Mouse (Mus musculus) limb, embryonic 13.5 days (tissue): Measurements from ENCODE around the gene Plekhg6. TPM values are rescaled to one million over a fixed set of nuclear protein-coding genes. Genes with fewer than 3 reads are reported as not detected.

Source experiments
- ATAC-seq: fragments of 200-750 bp; cut with Nextera tagmentation; 2 replicates; pipeline ENCODE4 v1.8.0; 2017; ENCODE audit warnings: low read depth, moderate number of reproducible peaks, moderate TSS enrichment; ENCODE audit not compliant: low FRiP score
- H3K27ac ChIP-seq: fragments of 300-500 bp; sonication (generic); 2 replicates; pipeline ENCODE4 v1.5.1; 2015; ENCODE audit warnings: inconsistent platforms, mild to moderate bottlenecking, moderate library complexity
- H3K27me3 ChIP-seq: fragments of 300-500 bp; sonication (generic); 2 replicates; pipeline ENCODE4 v1.6.1; 2015; ENCODE audit warnings: mild to moderate bottlenecking, inconsistent platforms
- H3K36me3 ChIP-seq: fragments of 300-500 bp; sonication (generic); 2 replicates; pipeline ENCODE4 v1.6.1; 2015; ENCODE audit warnings: inconsistent platforms, mild to moderate bottlenecking, moderate library complexity
- H3K4me1 ChIP-seq: fragments of 300-500 bp; sonication (generic); 2 replicates; pipeline ENCODE4 v1.6.1; 2015; ENCODE audit warnings: inconsistent platforms
- H3K4me2 ChIP-seq: fragments of 300-500 bp; sonication (generic); replicated peaks from 2 replicates; pipeline ENCODE4 v1.6.1; 2015; ENCODE audit warnings: inconsistent platforms, mild to moderate bottlenecking, moderate library complexity
- H3K4me3 ChIP-seq: fragments of 300-500 bp; sonication (generic); 2 replicates; pipeline ENCODE4 v1.5.1; 2015; ENCODE audit warnings: moderate library complexity, mild to moderate bottlenecking, inconsistent platforms
- H3K9ac ChIP-seq: fragments of 300-500 bp; sonication (generic); 2 replicates; pipeline ENCODE4 v1.6.1; 2015; ENCODE audit warnings: mild to moderate bottlenecking, inconsistent platforms
- H3K9me3 ChIP-seq: fragments of 300-500 bp; sonication (generic); 2 replicates; pipeline ENCODE4 v1.6.1; 2016; ENCODE audit warnings: inconsistent platforms
- WGBS: fragments of 180-500 bp; shearing (Covaris S2); methylation state at CpG from one replicate; pipeline ENCODE4 v1.1.7; 2015; 5-methylcytosine and 5-hydroxymethylcytosine counted together
- polyA plus RNA-seq: library from polyadenylated mRNA; unstranded; fragments of >200 nt; fragmentation: Nextera tagmentation; extraction: Ambion mirVana; gene quantifications from 2 replicates; pipeline ENCODE4 v1.2.1, GENCODE M21; 2015

The Plekhg6 gene
- polyA plus RNA-seq, 1 experiment from 2014 or later: 0.67 TPM

DNA sequence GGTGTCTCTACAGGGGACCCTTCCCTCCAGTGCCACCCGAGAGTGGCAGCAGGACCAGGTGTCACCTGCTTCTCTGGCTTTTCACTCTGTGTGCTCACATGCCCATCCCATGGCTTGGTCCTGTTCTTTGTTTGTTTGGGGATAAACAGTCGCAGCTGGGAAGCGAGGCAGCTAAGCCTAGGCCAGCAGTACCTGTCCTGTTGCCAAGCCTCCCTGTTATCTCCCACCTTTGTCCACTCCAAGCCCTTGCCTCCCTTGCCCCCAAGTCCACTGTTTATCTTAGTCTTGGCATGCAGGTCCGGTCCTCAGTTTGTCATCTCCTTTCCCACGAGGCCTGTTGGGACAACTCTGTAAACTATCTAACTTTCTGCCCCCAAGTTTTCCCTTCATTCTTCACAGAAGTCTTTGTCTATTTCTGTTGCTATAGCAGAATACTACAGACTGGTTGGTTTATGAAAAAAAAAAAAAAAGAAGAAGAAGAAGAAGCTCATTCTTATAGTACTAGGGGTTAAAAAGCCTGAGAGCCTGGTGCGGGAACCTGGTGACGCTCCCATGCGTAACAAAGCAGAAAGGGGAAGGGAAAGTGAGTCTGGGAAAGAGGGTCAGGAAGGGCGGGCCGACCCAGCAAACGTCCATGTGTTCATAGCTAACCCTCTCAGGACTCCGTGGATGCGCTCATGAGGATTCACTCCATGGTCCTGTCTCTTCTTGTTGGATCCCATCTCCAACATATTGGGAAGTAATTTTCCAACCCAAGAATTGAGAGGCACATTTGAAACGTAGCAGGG is 47.3 kb downstream of the Plekhg6 start:
- no peaks in the 10 kb centered on the region for H3K27me3 ChIP-seq
- ATAC-seq: no peak
- no peak overlapping the region for H3K27ac ChIP-seq
- no peak overlapping the region for H3K4me2 ChIP-seq
- no peak overlapping the region for H3K4me3 ChIP-seq
- no peaks in the 10 kb centered on the region for H3K36me3 ChIP-seq
- peaks cover 18% of the 10 kb centered on the region for H3K4me1 ChIP-seq
- no peaks in the 10 kb centered on the region for H3K9me3 ChIP-seq
- WGBS: 74% methylated on average over 14 of the region's 14 CpGs
- no peak overlapping the region for H3K9ac ChIP-seq

DNA sequence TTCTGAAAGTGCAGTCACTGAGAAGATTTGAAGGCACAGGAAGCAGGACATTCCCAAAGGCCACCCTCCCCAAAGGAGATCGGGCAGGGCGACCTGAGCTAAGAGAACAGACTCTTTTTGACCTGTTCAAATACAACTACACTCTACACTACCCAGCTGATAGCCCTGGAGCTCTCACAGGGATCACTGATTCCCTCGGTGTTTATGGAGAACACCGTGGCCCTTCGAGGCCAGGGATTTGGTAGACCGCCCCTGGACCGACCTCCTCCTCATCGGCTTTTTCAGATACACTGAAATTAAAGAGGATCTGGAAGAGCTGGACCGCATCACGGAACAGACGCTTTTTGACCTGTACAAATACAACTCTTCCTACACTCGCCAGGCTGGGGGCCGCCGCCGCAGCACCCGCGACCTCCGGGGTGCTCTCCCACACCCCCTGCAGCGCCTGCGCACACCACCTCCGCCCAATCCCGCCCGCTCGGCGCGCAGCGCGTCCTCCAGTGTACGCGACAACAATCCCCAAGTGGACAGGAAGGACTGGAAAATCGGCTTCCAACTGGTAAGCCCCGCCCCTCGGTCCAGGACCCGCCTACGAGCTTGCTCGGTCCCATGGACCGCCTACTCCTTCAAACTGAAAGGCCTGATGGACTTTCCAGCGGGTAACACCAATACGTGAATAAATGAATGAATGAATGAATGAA is 49.8 kb downstream of the Plekhg6 start:
- H3K4me2 ChIP-seq: peak overlapping the region; percentile 86
- H3K27ac ChIP-seq: no peak overlapping the region
- no peaks in the 10 kb centered on the region for H3K9me3 ChIP-seq
- no peaks in the 10 kb centered on the region for H3K36me3 ChIP-seq
- peak; percentile 87 for ATAC-seq
- no peaks in the 10 kb centered on the region for H3K27me3 ChIP-seq
- peaks cover 18% of the 10 kb centered on the region for H3K4me1 ChIP-seq
- 2% methylated on average over 39 of the region's 39 CpGs for WGBS
- H3K4me3 ChIP-seq: peak overlapping the region; percentile 57
- H3K9ac ChIP-seq: peak overlapping the region; percentile 79

DNA sequence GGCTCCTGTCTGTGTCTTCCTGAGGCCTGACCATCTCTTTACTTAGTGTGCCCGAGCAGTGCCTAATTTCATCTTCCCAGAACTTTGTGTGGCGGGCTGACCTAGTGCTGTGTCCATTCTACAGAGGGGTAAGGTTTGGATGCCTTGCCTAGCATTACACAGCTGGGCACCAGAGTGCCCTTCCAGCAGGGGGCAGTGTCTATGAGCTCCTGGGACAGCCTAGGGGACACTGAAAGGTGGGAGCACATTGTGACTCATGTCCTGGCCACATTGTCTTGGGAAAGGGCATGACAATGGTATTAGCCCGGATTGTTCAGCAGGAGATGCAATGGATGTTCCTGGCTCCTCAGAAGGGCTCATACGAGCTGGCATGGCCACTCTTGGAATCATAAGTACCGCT is 52.4 kb downstream of the Plekhg6 start:
- H3K27me3 ChIP-seq: peaks cover 6% of the 10 kb centered on the region
- WGBS: 83% methylated on average over 5 of the region's 5 CpGs
- H3K4me2 ChIP-seq: no peak overlapping the region
- no peak for ATAC-seq
- no peak overlapping the region for H3K27ac ChIP-seq
- peaks cover 18% of the 10 kb centered on the region for H3K4me1 ChIP-seq
- no peaks in the 10 kb centered on the region for H3K9me3 ChIP-seq
- H3K9ac ChIP-seq: no peak overlapping the region
- H3K36me3 ChIP-seq: no peaks in the 10 kb centered on the region
- no peak overlapping the region for H3K4me3 ChIP-seq

DNA sequence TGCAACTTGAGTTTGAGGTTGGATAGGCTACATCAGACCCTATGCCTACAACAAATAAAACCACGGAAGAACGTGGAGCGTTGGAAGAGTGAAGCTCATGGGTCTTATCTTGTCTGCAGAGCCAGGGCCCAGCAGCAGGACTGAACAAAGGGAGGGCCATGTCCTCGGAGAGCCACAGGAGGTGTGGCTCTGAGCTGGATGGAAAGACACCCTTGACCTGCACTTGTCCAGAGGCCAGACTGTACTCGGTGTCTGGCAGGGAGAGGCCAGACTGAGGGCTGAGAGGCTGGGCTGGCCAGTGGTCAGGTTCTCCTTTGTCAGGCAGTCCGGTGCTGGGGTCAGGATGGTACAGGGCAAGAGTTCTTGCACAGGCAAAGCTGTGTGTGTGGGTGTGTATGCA is 55.3 kb downstream of the Plekhg6 start:
- WGBS: 72% methylated on average over 6 of the region's 6 CpGs

DNA sequence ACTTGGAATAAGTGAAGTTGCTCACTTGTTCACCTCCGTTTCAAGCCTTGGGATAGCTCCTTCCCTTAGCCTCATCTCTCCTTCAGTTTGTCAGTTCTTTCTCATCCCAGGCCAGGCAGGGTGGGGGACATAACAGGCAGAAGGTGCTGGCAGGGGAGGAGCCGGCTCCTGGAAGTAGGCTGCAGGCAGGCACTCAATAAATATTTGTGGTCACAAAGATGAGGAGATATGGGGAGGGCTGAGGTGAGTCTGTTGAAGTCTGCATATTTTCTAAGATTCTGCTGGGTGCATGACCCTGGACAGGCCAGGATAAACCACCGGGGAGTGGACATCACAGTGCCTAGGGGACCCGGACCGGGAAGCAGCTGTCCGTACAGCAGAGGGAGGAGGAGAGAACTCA is 57.0 kb downstream of the Plekhg6 start:
- no peaks in the 10 kb centered on the region for H3K36me3 ChIP-seq
- H3K9ac ChIP-seq: no peak overlapping the region
- no peak overlapping the region for H3K4me2 ChIP-seq
- H3K27me3 ChIP-seq: peaks cover 51% of the 10 kb centered on the region
- H3K27ac ChIP-seq: no peak overlapping the region
- WGBS: 51% methylated on average over 6 of the region's 6 CpGs
- ATAC-seq: no peak
- no peak overlapping the region for H3K4me3 ChIP-seq
- H3K4me1 ChIP-seq: 0 out of 2 replicates have a peak, but pooled peaks cover 8% of the 10 kb centered on the region
- no peaks in the 10 kb centered on the region for H3K9me3 ChIP-seq

More for the DNA sequence above, 55.3 kb downstream of the Plekhg6 start:
- Histone ChIP-seq H3K4me1 (peaks cover 17% of the 10 kb centered on the region), H3K27ac (no peak overlapping the region), H3K36me3 (no peaks in the 10 kb centered on the region), H3K4me3 (no peak overlapping the region), H3K27me3 (peaks cover 35% of the 10 kb centered on the region), H3K9me3 (no peaks in the 10 kb centered on the region), H3K9ac (no peak overlapping the region), H3K4me2 (no peak overlapping the region)
- no peak for ATAC-seq

DNA sequence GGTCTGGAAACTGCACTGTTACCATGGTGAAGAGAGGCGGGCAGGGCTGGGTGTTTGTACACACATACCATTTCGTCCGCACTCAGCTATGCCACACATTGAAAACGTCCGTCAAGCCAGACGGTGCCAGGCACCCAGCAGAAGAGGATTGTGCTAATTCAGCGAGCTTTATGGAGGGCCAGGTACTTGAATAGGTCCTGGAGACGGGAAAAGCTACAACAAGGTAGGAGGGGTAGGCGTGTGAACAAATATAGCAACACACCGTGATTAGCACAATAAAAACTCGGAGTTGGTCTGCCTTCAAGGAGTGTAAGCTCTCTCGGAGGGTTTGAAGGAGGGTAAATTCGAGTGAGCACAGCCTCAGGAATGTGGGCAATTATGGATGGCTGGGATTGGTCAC is 57.8 kb downstream of the Plekhg6 start:
- Histone ChIP-seq H3K27me3 (peaks cover 51% of the 10 kb centered on the region), H3K9me3 (no peaks in the 10 kb centered on the region), H3K9ac (no peak overlapping the region), H3K4me1 (0 out of 2 replicates have a peak, but pooled peaks cover 8% of the 10 kb centered on the region), H3K4me2 (no peak overlapping the region), H3K36me3 (no peaks in the 10 kb centered on the region), H3K4me3 (no peak overlapping the region), H3K27ac (no peak overlapping the region)
- 56% methylated on average over 13 of the region's 13 CpGs for WGBS
- ATAC-seq: no peak

DNA sequence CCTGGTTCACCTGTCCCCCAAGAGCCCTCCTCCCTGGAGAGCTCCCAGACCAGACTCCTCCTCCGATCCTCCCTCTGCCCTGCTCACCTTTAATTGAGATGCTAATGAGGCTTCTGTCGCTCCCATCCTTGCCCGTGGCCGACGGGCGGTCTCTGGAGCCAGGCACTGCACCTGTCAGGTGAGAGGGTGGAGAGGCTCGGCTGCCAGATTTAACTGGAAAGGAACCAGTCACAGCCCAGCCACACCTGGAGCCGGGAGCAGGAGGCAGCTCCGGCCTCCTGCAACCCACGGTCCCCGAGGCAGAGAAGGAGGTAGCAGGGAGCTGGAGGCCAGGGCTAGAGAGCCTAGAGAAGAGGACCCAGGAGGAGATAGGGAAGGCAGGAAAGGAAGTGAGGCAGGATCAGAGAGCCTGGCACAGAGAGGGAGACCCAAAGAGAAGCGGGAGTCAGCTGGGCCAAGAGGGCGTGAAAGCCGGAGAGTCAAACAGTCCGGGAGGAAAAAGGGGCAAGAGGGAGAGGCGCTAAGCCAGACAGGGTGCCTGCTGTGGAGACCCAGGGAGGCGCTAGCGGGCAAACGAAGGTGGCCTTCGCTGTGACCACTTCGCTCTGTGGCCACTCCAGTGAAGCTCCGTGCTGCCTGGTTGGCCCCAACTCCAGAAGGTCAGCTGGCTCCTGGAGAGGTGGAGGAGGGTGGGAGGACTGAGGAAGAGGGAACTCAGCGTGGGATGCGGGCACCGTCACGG is 59.3 kb downstream of the Plekhg6 start:
- H3K4me2 ChIP-seq: 0 out of 2 replicates have a peak overlapping the region, but pooled peaks have one; percentile 16
- H3K9me3 ChIP-seq: no peaks in the 10 kb centered on the region
- no peak overlapping the region for H3K9ac ChIP-seq
- H3K4me3 ChIP-seq: no peak overlapping the region
- no peak overlapping the region for H3K27ac ChIP-seq
- 9% methylated on average over 26 of the region's 26 CpGs for WGBS
- no peaks in the 10 kb centered on the region for H3K36me3 ChIP-seq
- H3K27me3 ChIP-seq: peaks cover 51% of the 10 kb centered on the region
- ATAC-seq: no peak
- 0 out of 2 replicates have a peak, but pooled peaks cover 8% of the 10 kb centered on the region for H3K4me1 ChIP-seq

DNA sequence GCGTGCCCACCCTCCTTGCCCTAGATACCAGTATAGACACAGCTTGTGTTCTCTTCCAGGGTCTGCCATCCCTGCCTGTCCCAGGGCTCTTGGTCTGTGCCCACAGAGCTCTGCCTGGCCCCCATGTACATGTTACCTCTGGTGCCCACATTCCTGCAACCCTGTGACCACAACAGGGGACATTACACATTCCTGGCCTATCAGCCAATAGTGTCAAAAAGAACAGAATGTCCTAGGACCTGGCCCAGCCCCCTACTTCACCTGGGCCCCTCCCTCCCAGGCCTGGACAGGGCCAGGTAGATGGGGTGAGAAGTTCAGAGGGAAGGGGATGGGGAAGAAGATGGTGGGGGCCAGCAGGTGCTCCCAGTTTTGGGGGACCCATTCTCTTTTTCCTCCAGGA is 60.3 kb downstream of the Plekhg6 start, which contains the start of gene Scnn1a:
Gene Scnn1a (plus strand): TSS at position 337 of the 400 bp plus-strand sequence.
- 0 out of 2 replicates have a peak within 1 kb of the TSS, but pooled peaks have one; percentile 16 for H3K4me2 ChIP-seq
- 0 out of 2 replicates have a peak, but pooled peaks cover 8% of the 10 kb centered on the region for H3K4me1 ChIP-seq
- H3K27ac ChIP-seq: no peak within 1 kb of the TSS
- peaks cover 51% of the 10 kb centered on the region for H3K27me3 ChIP-seq
- H3K9me3 ChIP-seq: no peaks in the 10 kb centered on the region
- no peak within 1 kb of the TSS for H3K9ac ChIP-seq
- ATAC-seq: no peak
- WGBS: 73% methylated on average over 1 of the region's 1 CpGs
- no peaks in the 10 kb centered on the region for H3K36me3 ChIP-seq
- no peak within 1 kb of the TSS for H3K4me3 ChIP-seq

DNA sequence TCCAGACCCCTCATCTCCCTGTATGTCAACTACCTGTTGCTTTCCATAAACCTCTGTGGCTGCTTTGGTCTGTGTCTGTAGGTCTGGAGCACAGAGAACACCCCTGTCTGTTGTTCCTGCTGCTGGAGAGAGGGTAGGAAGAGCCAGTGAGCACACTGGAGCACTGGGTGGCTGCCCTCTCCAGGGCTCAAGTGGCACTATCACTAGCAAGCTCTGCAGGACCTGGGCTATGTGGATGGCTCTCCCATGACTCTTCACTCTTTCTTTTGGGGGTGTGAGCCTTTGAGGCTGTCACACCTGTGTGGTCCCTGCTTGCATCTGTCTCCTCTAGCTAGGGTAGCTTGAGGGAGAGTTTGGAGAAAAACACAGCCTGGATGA is 60.7 kb downstream of the Plekhg6 start:
- Histone ChIP-seq H3K4me2 (no peak overlapping the region), H3K36me3 (no peaks in the 10 kb centered on the region), H3K9ac (no peak overlapping the region), H3K27ac (no peak overlapping the region), H3K27me3 (peaks cover 51% of the 10 kb centered on the region), H3K4me1 (peaks cover 9% of the 10 kb centered on the region; the same call in 1 of the 2 replicates), H3K9me3 (no peaks in the 10 kb centered on the region), H3K4me3 (no peak overlapping the region)
- ATAC-seq: no peak

DNA sequence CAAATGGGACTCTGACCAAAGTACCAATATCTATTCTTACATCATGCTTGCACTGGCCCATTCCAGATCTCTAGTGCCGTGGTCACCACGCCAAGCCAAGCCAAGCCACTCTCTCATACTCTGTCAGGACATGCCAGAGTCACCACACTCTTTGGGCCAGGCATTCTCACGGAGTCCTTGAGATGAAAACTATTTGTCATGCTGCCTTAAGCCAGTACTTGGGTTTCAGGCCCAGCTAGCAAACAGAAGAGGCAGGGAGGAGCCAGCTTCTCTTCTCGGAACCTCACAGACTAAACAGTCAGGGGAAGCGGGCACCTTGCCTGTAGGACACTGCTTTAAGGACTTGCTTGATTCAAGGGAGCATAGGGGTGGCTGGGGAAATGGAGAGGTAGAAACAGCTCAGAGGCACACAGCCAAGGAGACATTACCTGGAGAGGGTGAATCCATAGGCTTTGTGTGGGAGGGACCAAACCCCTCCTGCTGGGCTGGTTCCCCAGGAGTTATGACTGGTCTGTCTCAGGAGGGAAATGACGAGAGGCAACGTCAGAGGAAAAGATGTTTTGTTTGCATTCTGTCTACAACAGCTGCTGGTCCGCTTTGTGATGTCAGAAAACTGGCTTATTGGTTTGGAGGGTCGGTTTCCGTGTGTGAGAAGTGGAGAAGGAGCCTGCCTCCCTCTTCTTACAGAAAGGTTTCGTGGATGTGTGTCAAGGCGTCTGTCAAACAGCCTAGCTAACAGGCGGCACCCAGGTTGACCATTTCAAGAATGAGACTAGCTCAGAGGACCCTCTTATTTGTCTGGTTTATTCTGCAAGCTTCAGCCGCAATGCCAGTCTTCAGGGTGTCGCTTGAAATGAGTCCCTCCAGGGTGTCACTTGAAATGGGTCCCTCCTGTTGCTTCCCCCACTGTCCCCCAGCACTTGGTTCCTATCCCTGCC is 61.3 kb downstream of the Plekhg6 start:
- 63% methylated on average over 15 of the region's 15 CpGs for WGBS
- no peak for ATAC-seq

DNA sequence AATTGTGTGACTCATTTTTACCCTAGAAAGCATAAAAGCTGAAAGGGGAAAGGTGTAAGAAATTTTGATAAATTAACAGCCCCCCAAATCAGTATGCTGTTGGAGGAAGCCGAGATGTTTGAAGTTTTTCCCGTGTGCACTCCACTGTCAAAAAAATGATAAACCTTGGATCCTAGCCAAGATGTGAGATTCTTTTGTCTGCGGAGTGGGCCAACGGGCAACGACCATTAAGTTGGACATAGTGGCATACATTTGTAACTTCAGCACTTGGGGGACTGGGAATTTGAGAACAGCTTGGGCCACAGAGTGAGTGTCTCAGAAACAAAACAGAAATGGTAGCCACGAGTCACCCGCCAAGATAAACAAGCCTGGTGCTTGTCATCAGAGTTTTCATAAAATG is 63.5 kb downstream of the Plekhg6 start:
- H3K9me3 ChIP-seq: no peaks in the 10 kb centered on the region
- no peak overlapping the region for H3K4me2 ChIP-seq
- H3K27me3 ChIP-seq: peaks cover 33% of the 10 kb centered on the region
- no peak overlapping the region for H3K9ac ChIP-seq
- no peak overlapping the region for H3K4me3 ChIP-seq
- H3K36me3 ChIP-seq: 0 out of 2 replicates have a peak, but pooled peaks cover under 1% of the 10 kb centered on the region
- H3K27ac ChIP-seq: no peak overlapping the region
- WGBS: 68% methylated on average over 7 of the region's 7 CpGs
- ATAC-seq: no peak
- peaks cover 34% of the 10 kb centered on the region for H3K4me1 ChIP-seq

More for the DNA sequence above, 61.3 kb downstream of the Plekhg6 start:
- no peaks in the 10 kb centered on the region for H3K9me3 ChIP-seq
- peaks cover 16% of the 10 kb centered on the region for H3K4me1 ChIP-seq
- no peak overlapping the region for H3K27ac ChIP-seq
- H3K36me3 ChIP-seq: no peaks in the 10 kb centered on the region
- no peak overlapping the region for H3K9ac ChIP-seq
- peaks cover 51% of the 10 kb centered on the region for H3K27me3 ChIP-seq
- no peak overlapping the region for H3K4me3 ChIP-seq
- H3K4me2 ChIP-seq: no peak overlapping the region
